Mouse (Mus musculus) thymus, postnatal 36 days (tissue): Measurements from ENCODE around the gene Tgif1.

Source experiments
- DNase-seq, 2 experiments: peaks; one replicate each; pipeline ENCODE4 v3.0.0; 2022; ENCODE audit warnings: mixed read lengths in 2 of 2

Tgif1 gene

DNA sequence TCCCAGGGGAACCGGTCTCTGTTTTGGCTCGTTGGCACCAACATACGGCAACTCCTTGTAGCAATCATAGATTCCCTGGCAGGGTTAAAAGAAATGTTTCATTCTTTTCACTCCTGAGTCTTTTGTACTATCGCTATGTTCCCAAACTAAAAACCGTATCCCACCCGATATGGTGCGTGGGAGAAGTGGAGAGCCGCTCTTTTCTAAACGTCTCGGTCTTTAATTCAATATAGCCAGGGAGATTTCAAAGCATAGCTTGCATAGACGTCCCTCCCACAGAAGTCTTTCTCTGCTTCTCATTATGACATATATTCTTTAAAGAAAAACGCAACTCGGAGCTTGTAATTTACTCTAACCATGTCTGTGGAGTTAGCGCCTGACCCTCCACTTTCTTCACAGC, 51.3 kb downstream of the Tgif1 start:
- DNase-seq = no peak

DNA sequence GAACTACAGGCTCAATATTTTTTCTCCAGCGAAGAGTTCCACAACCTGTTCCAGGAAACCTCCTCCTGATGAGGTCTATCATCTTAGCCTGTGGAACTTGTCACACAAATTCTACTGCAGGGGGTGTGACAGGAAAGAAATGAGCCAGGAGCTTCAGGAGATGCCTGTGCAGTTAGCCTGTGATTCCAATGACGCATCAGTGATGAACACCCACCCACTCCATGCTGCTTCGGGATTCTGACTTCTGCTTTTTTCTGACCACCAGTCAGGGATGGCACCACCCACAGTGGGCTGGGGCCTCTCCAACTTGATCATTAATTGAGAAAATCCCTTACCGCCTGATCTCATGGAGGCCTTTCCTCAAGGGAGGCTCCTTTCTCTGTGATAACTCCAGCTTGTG, 54.1 kb downstream of the Tgif1 start:
- no peak for DNase-seq

DNA sequence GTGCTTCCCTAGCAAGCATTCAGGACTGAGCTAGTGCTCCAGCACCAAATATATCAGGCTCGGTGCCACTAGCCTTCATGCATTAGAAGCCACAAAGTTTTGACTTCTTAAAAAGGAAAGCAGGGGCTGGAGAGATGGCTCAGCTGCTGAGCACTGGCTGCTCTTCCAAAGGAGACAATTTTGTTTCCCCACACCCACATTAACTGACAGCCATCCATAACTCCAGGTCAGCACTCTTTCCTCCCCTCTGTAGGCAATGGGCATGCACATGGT, 55.6 kb downstream of the Tgif1 start:
- DNase-seq = no peak

DNA sequence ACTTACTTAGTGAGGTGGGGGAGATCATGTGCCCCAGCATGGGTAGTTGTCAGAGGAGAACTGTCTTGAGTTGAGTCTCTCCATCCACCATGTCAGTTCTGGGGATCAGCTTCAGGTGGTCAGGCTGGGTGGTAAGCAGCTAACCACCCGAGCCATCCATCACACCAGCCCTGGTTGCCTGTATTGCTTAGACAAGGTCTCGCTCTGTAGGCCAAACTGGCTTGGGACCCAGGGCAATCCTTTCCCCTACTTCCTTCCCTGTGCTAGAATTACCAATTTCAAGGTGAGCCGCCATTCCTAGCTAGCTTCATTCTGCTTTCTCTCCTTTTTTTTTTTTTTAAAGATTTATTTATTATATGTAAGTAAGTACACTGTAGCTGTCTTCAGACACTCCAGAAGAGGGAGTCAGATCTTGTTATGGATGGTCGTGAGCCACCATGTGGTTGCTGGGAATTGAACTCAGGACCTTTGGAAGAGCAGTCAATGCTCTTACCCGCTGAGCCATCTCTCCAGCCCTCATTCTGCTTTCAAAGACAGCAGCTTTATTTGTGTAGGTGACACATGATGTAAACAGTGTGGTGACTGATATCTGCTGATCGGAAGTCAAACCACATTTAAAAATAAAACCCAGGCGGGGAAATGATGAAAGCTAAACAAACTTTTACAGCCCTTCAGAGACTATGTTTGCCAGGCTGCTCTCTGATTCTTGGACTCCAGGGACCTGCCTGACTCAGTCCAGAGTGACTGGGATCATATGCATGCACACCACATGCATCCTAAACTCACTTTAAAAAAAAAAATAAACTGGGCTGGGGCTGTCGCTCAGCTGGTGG, 56.2 kb downstream of the Tgif1 start:
- DNase-seq = no peak

DNA sequence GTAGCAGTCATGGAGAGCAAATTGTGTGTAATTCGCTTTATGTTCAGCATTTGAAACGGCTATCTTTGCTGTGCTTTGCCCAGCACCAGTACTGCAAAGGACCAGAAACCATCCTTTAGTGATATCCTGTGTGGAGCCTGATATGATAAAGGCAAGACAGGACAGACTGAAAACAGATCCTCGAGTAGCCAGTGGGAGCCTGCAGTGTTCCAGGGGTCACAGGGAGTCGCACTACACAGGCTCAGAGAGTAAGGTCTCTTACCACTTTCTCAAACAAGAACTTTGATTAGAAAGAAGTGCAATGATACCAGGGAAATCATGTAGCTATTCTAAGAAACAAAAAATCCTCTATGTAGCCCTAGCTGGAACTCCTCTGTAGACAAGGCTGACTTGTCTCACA, 58.1 kb downstream of the Tgif1 start:
- DNase-seq = no peak

DNA sequence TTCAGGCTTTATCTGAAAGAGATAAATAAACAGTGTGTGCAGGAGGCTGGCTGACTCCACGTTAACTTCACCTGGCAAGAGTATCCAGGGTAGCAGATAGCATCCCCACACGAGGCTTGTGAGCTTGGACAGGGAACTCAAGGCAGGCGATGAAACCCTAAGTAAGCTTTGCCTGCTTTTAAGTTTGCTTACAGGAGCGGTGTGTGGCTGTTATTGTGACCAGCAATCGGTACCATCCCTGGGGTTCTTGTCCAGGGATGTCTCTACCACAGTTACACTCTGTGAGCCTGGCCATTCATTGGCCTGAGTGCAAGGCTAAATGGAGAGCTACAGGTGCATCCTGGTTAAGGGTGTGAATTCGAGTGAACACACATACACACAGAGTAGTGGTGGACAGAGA, 58.6 kb downstream of the Tgif1 start:
- DNase-seq = no peak

DNA sequence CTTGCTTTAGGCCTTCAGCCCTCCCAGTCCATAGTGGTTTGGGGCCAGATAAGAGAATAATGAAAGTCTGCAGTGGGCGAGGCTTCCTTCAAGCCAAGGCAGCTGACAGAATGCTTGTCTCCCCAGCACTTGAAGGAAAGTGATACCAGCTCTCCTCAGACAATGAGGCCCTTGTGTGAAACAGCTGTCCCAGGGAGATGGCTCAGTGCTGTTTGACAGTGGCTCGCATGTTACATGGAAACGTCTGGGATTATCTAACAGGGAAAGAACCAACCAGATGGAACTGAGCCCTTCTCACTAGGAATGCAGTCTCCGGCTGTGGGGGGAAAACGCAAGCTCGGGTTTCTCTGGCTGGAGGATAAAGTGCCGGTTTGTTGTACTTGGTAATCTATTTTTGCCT, 59.1 kb downstream of the Tgif1 start:
- no peak for DNase-seq
